Mouse (Mus musculus) neutrophil, adult 5-6 weeks (primary cell): ENCODE measurements around the gene Nxnl2. TPM values are rescaled to one million over a fixed set of nuclear protein-coding genes. Genes with fewer than 3 reads are reported as not detected.

Experiments used
- ATAC-seq: fragments of 151-379, 151-347 bp; 2 replicates; pipeline ENCODE4 v1.8.0; 2017; ENCODE audit warnings: mild to moderate bottlenecking, moderate TSS enrichment; ENCODE audit not compliant: insufficient number of reproducible peaks, poor library complexity, low FRiP score, severe bottlenecking; ENCODE audit errors: extremely low read depth
- total RNA-seq: library from RNA; stranded (forward); fragments of 200-1000 nt; gene quantifications from 2 replicates; pipeline ENCODE4 v1.2.3, GENCODE M21; 2017

Gene Nxnl2
- total RNA-seq, 1 experiment from 2014 or later = 0.35 TPM

GRCm38 (mm10) chr13:51221425-51222160, 50.8 kb downstream of the Nxnl2 start:
- ATAC-seq = no peak

Other genes with a start within 250 kb of the Nxnl2 start
- 44.5 and 46.9 TPM in 2 replicates for gene Spin1, start 70.1 kb upstream of the Nxnl2 start, total RNA-seq
- 0.47 and 0.61 TPM in 2 replicates for gene S1pr3, start 237.6 kb downstream of the Nxnl2 start, total RNA-seq